Mouse (Mus musculus) liver, embryonic 14.5 days (tissue): ENCODE data around the gene Dpt. TPM values are rescaled to one million over a fixed set of nuclear protein-coding genes. Genes with fewer than 3 reads are reported as not detected.

Experiments used
- ATAC-seq: fragments of 200-750 bp; cut with Nextera tagmentation; 2 replicates; pipeline ENCODE4 v1.8.0; 2017; ENCODE audit warnings: moderate number of reproducible peaks, mild to moderate bottlenecking, moderate library complexity; ENCODE audit not compliant: insufficient read depth
- DNase-seq, 3 experiments: peaks; one replicate each; pipeline ENCODE4 v3.0.0-alpha.2; 2012 to 2013; ENCODE audit warnings: low read depth in 3 of 3, low spot score in 3 of 3
- H3K27ac ChIP-seq: fragments of 300-500 bp; sonication (generic); 2 replicates; pipeline ENCODE4 v1.5.1; 2014; ENCODE audit warnings: moderate library complexity, mild to moderate bottlenecking, control low read depth, inconsistent platforms
- H3K27me3 ChIP-seq: fragments of 300-500 bp; sonication (generic); 2 replicates; pipeline ENCODE4 v1.6.1; 2014; ENCODE audit warnings: mild to moderate bottlenecking, low read length, moderate library complexity; ENCODE audit not compliant: control insufficient read depth, insufficient read depth
- H3K36me3 ChIP-seq: fragments of 300-500 bp; sonication (generic); replicated peaks from 2 replicates; pipeline ENCODE4 v1.6.1; 2014; ENCODE audit warnings: low read depth; ENCODE audit not compliant: control insufficient read depth, insufficient read depth
- H3K4me1 ChIP-seq, 2 experiments: fragments of 200-500 bp in 1 of 2; fragments of 300-500 bp in 1 of 2; sonication (generic) in 1 of 2; replicated peaks; 2 replicates each; pipeline ENCODE4 v1.6.1; 2012 to 2014; ENCODE audit warnings: antibody characterized with exemption in 1 of 2, inconsistent platforms in 1 of 2, low read length in 1 of 2; ENCODE audit not compliant: control insufficient read depth in 2 of 2, insufficient read depth in 2 of 2
- H3K4me2 ChIP-seq: fragments of 300-500 bp; sonication (generic); 2 replicates; pipeline ENCODE4 v1.6.1; 2014; ENCODE audit warnings: low read depth, mild to moderate bottlenecking, control low read depth, moderate library complexity
- H3K4me3 ChIP-seq, 2 experiments: fragments of 200-500 bp in 1 of 2; fragments of 300-500 bp in 1 of 2; sonication (generic) in 1 of 2; 2 replicates each; pipeline ENCODE4 v1.5.1; 2012 to 2014; ENCODE audit warnings: low read depth in 2 of 2, low read length in 2 of 2, mild to moderate bottlenecking in 2 of 2, control low read depth in 1 of 2, inconsistent platforms in 1 of 2, moderate library complexity in 1 of 2; ENCODE audit not compliant: insufficient read depth in 1 of 2
- H3K9ac ChIP-seq: fragments of 300-500 bp; sonication (generic); replicated peaks from 2 replicates; pipeline ENCODE4 v1.6.1; 2014; ENCODE audit warnings: mild to moderate bottlenecking, control low read depth, moderate library complexity
- H3K9me3 ChIP-seq: fragments of 300-500 bp; sonication (generic); 2 replicates; pipeline ENCODE4 v1.6.1; 2016; ENCODE audit warnings: low read length, mixed read lengths; ENCODE audit not compliant: control insufficient read depth
- CTCF ChIP-seq: IDR thresholded peaks from 2 replicates; pipeline ENCODE4 v1.5.1; 2016; ENCODE audit warnings: antibody characterized with exemption, low read depth, control low read depth
- EP300 ChIP-seq: IDR thresholded peaks from 2 replicates; pipeline ENCODE4 v1.6.1; 2016; ENCODE audit warnings: antibody characterized with exemption, low read depth
- WGBS: fragments of 180-500 bp; shearing (Covaris S2); extraction: QIAGEN DNeasy Blood & Tissue Kit; methylation state at CpG from one replicate; pipeline ENCODE4 v1.1.7; 2014; ENCODE audit not compliant: insufficient replicate concordance; 5-methylcytosine and 5-hydroxymethylcytosine counted together
- polyA plus RNA-seq, 2 experiments: library from polyadenylated mRNA; depleted of rRNA in 1 of 2; stranded (reverse) in 1 of 2; unstranded in 1 of 2; fragments of >200 nt; fragmentation: Nextera tagmentation in 1 of 2; extraction: Ambion mirVana in 1 of 2; gene quantifications; 2 replicates each; pipeline versions ENCODE4 v1.2.1 to v1.2.3; 2012 to 2014

The Dpt gene
- polyA plus RNA-seq, 2 experiments, result 0.04 TPM; not detected in 1

GRCm38 (mm10) chr1:164859952-164860351 is 63.5 kb downstream of the Dpt start:
- Histone ChIP-seq H3K4me3 (no peak overlapping the region), H3K9me3 (no peaks in the 10 kb centered on the region), H3K36me3 (no peaks in the 10 kb centered on the region), H3K4me1 (no peaks in the 10 kb centered on the region), H3K9ac (no peak overlapping the region), H3K4me2 (no peak overlapping the region), H3K27ac (no peak overlapping the region), H3K27me3 (no peaks in the 10 kb centered on the region)
- ATAC-seq (no peak), DNase-seq (no peak)
- no peak for TF ChIP-seq EP300
- TF ChIP-seq CTCF, result no peak
- WGBS, result 68% methylated on average over 11 of the region's 11 CpGs

- ATAC-seq (no peak), DNase-seq (no peak)
- Histone ChIP-seq H3K27me3 (no peaks in the 10 kb centered on the region), H3K27ac (no peak overlapping the region), H3K9me3 (no peaks in the 10 kb centered on the region), H3K4me1 (no peaks in the 10 kb centered on the region), H3K36me3 (no peaks in the 10 kb centered on the region), H3K4me3 (no peak overlapping the region), H3K4me2 (no peak overlapping the region), H3K9ac (no peak overlapping the region)
- TF ChIP-seq EP300 (no peak), CTCF (no peak)
- 55% methylated on average over 2 of the region's 2 CpGs for WGBS
These were observed 64.3 kb downstream of the Dpt start for GRCm38 (mm10) chr1:164860782-164861181.

- TF ChIP-seq CTCF, result no peak
- no peak for TF ChIP-seq EP300
- Histone ChIP-seq H3K9me3 (no peaks in the 10 kb centered on the region), H3K4me2 (no peak overlapping the region), H3K4me1 (no peaks in the 10 kb centered on the region), H3K4me3 (no peak overlapping the region), H3K9ac (no peak overlapping the region), H3K27ac (no peak overlapping the region), H3K27me3 (no peaks in the 10 kb centered on the region), H3K36me3 (no peaks in the 10 kb centered on the region)
- no peak for ATAC-seq
- 56% methylated on average over 4 of the region's 4 CpGs for WGBS
- DNase-seq, result no peak
These were observed 65.1 kb downstream of the Dpt start for GRCm38 (mm10) chr1:164861501-164861900.

- no peaks in the 10 kb centered on the region for H3K4me1 ChIP-seq
- WGBS, result 71% methylated on average over 12 of the region's 12 CpGs
- no peaks in the 10 kb centered on the region for H3K36me3 ChIP-seq
- H3K9ac ChIP-seq, result no peak overlapping the region
- H3K4me2 ChIP-seq, result no peak overlapping the region
- H3K4me3 ChIP-seq, result no peak overlapping the region
- TF ChIP-seq CTCF, result no peak
- TF ChIP-seq EP300, result no peak
- no peak overlapping the region for H3K27ac ChIP-seq
- ATAC-seq (no peak), DNase-seq (no peak)
- no peaks in the 10 kb centered on the region for H3K27me3 ChIP-seq
- no peaks in the 10 kb centered on the region for H3K9me3 ChIP-seq
These were observed 66.8 kb downstream of the Dpt start for GRCm38 (mm10) chr1:164862946-164863883.

GRCm38 (mm10) chr1:164864666-164865065 is 68.2 kb downstream of the Dpt start:
- Histone ChIP-seq H3K4me3 (no peak overlapping the region), H3K27me3 (no peaks in the 10 kb centered on the region), H3K9me3 (no peaks in the 10 kb centered on the region), H3K9ac (no peak overlapping the region), H3K4me1 (no peaks in the 10 kb centered on the region), H3K27ac (no peak overlapping the region), H3K36me3 (no peaks in the 10 kb centered on the region), H3K4me2 (no peak overlapping the region)
- no peak for ATAC-seq
- no peak for DNase-seq
- TF ChIP-seq CTCF (no peak), EP300 (no peak)
- 59% methylated on average over 3 of the region's 3 CpGs for WGBS
